Mouse (Mus musculus): ENCODE measurements around the gene Tmem165. TPM values are rescaled to one million over a fixed set of nuclear protein-coding genes. Genes with fewer than 3 reads are reported as not detected.

Gene Tmem165
- polyA plus RNA-seq, 1 experiment from 2014 or later, result 100 TPM

- H3K9ac ChIP-seq (ENCODE audit: low read length), result no peak overlapping the region
- no peak overlapping the region for H3K27ac ChIP-seq (ENCODE audit: low read depth, low read length)
- H3K4me1 ChIP-seq (ENCODE audit: control insufficient read depth, insufficient read depth, low read length), result no peaks in the 10 kb centered on the region
- peaks cover 2% of the 10 kb centered on the region; the same call in 1 of the 2 replicates for H3K36me3 ChIP-seq (ENCODE audit: control insufficient read depth, insufficient read depth, low read length)
- H3K4me2 ChIP-seq, result no peak overlapping the region
- H3K27me3 ChIP-seq (ENCODE audit: control insufficient read depth, insufficient read depth, low read length), result no peaks in the 10 kb centered on the region
- H3K4me3 ChIP-seq (ENCODE audit: low read depth, low read length), result no peak overlapping the region
- ATAC-seq (ENCODE audit: low FRiP score), result no peak
- WGBS, result 93% methylated on average over 6 of the region's 6 CpGs
- DNase-seq (ENCODE audit: low spot score, missing footprints), result peak; percentile 41
- H3K9me3 ChIP-seq (ENCODE audit: control insufficient read depth, low read length), result no peaks in the 10 kb centered on the region
Measured at GRCm38 (mm10) chr5:76194377-76194945, 10.8 kb downstream of the Tmem165 start.

GRCm38 (mm10) chr5:76199346-76199745 is 15.7 kb downstream of the Tmem165 start:
- H3K9ac ChIP-seq (ENCODE audit: low read length), result no peak overlapping the region
- no peak overlapping the region for H3K27ac ChIP-seq (ENCODE audit: low read depth, low read length)
- no peak overlapping the region for H3K4me2 ChIP-seq
- no peaks in the 10 kb centered on the region for H3K9me3 ChIP-seq (ENCODE audit: control insufficient read depth, low read length)
- ATAC-seq (ENCODE audit: low FRiP score) (no peak), DNase-seq (ENCODE audit: low spot score, missing footprints) (peak; percentile 64)
- no peaks in the 10 kb centered on the region for H3K27me3 ChIP-seq (ENCODE audit: control insufficient read depth, insufficient read depth, low read length)
- H3K36me3 ChIP-seq (ENCODE audit: control insufficient read depth, insufficient read depth, low read length), result peaks cover 11% of the 10 kb centered on the region
- no peaks in the 10 kb centered on the region for H3K4me1 ChIP-seq (ENCODE audit: control insufficient read depth, insufficient read depth, low read length)
- 95% methylated on average over 13 of the region's 13 CpGs for WGBS
- no peak overlapping the region for H3K4me3 ChIP-seq (ENCODE audit: low read depth, low read length)

GRCm38 (mm10) chr5:76203171-76203570 is 19.5 kb downstream of the Tmem165 start:
- peaks cover 26% of the 10 kb centered on the region for H3K36me3 ChIP-seq (ENCODE audit: control insufficient read depth, insufficient read depth, low read length)
- no peak overlapping the region for H3K27ac ChIP-seq (ENCODE audit: low read depth, low read length)
- no peak overlapping the region for H3K4me2 ChIP-seq
- no peaks in the 10 kb centered on the region for H3K9me3 ChIP-seq (ENCODE audit: control insufficient read depth, low read length)
- no peak overlapping the region for H3K9ac ChIP-seq (ENCODE audit: low read length)
- no peak for ATAC-seq (ENCODE audit: low FRiP score)
- no peaks in the 10 kb centered on the region for H3K4me1 ChIP-seq (ENCODE audit: control insufficient read depth, insufficient read depth, low read length)
- DNase-seq (ENCODE audit: low spot score, missing footprints), result peak; percentile 71
- H3K4me3 ChIP-seq (ENCODE audit: low read depth, low read length), result no peak overlapping the region
- no peaks in the 10 kb centered on the region for H3K27me3 ChIP-seq (ENCODE audit: control insufficient read depth, insufficient read depth, low read length)
- WGBS, result 92% methylated on average over 3 of the region's 3 CpGs

GRCm38 (mm10) chr5:76205886-76206285 is 22.2 kb downstream of the Tmem165 start:
- H3K4me3 ChIP-seq (ENCODE audit: low read depth, low read length), result no peak overlapping the region
- DNase-seq (ENCODE audit: low spot score, missing footprints) (peak; percentile 26), ATAC-seq (ENCODE audit: low FRiP score) (no peak)
- H3K36me3 ChIP-seq (ENCODE audit: control insufficient read depth, insufficient read depth, low read length), result peaks cover 26% of the 10 kb centered on the region
- no peak overlapping the region for H3K4me2 ChIP-seq
- WGBS, result 88% methylated on average over 2 of the region's 2 CpGs
- no peaks in the 10 kb centered on the region for H3K4me1 ChIP-seq (ENCODE audit: control insufficient read depth, insufficient read depth, low read length)
- no peak overlapping the region for H3K9ac ChIP-seq (ENCODE audit: low read length)
- no peaks in the 10 kb centered on the region for H3K27me3 ChIP-seq (ENCODE audit: control insufficient read depth, insufficient read depth, low read length)
- no peak overlapping the region for H3K27ac ChIP-seq (ENCODE audit: low read depth, low read length)
- no peaks in the 10 kb centered on the region for H3K9me3 ChIP-seq (ENCODE audit: control insufficient read depth, low read length)

- H3K4me3 ChIP-seq (ENCODE audit: low read depth, low read length), result no peak overlapping the region
- ATAC-seq (ENCODE audit: low FRiP score) (no peak), DNase-seq (ENCODE audit: low spot score, missing footprints) (peak; percentile 79)
- 96% methylated on average over 5 of the region's 5 CpGs for WGBS
- no peak overlapping the region for H3K4me2 ChIP-seq
- no peak overlapping the region for H3K27ac ChIP-seq (ENCODE audit: low read depth, low read length)
- H3K9ac ChIP-seq (ENCODE audit: low read length), result no peak overlapping the region
- H3K9me3 ChIP-seq (ENCODE audit: control insufficient read depth, low read length), result no peaks in the 10 kb centered on the region
- H3K4me1 ChIP-seq (ENCODE audit: control insufficient read depth, insufficient read depth, low read length), result no peaks in the 10 kb centered on the region
- no peaks in the 10 kb centered on the region for H3K27me3 ChIP-seq (ENCODE audit: control insufficient read depth, insufficient read depth, low read length)
- H3K36me3 ChIP-seq (ENCODE audit: control insufficient read depth, insufficient read depth, low read length), result peaks cover 21% of the 10 kb centered on the region
Measured at GRCm38 (mm10) chr5:76208066-76208465, 24.4 kb downstream of the Tmem165 start.

- DNase-seq (ENCODE audit: low spot score, missing footprints), result peak; percentile 47
- no peak overlapping the region for H3K4me2 ChIP-seq
- no peak for ATAC-seq (ENCODE audit: low FRiP score)
- no peaks in the 10 kb centered on the region for H3K27me3 ChIP-seq (ENCODE audit: control insufficient read depth, insufficient read depth, low read length)
- H3K4me1 ChIP-seq (ENCODE audit: control insufficient read depth, insufficient read depth, low read length), result no peaks in the 10 kb centered on the region
- H3K36me3 ChIP-seq (ENCODE audit: control insufficient read depth, insufficient read depth, low read length), result no peaks in the 10 kb centered on the region
- H3K9ac ChIP-seq (ENCODE audit: low read length), result no peak overlapping the region
- WGBS, result 85% methylated on average over 6 of the region's 6 CpGs
- no peak overlapping the region for H3K27ac ChIP-seq (ENCODE audit: low read depth, low read length)
- no peak overlapping the region for H3K4me3 ChIP-seq (ENCODE audit: low read depth, low read length)
- H3K9me3 ChIP-seq (ENCODE audit: control insufficient read depth, low read length), result no peaks in the 10 kb centered on the region
Measured at GRCm38 (mm10) chr5:76216691-76217090, 33.0 kb downstream of the Tmem165 start.

GRCm38 (mm10) chr5:76231171-76231855 is 47.6 kb downstream of the Tmem165 start:
- 89% methylated on average over 13 of the region's 13 CpGs for WGBS
- no peak for ATAC-seq (ENCODE audit: low FRiP score)

GRCm38 (mm10) chr5:76243274-76243673 is 59.6 kb downstream of the Tmem165 start:
- WGBS, result 88% methylated on average over 3 of the region's 3 CpGs
- Histone ChIP-seq H3K27ac (ENCODE audit: low read depth, low read length) (no peak overlapping the region), H3K4me3 (ENCODE audit: low read depth, low read length) (no peak overlapping the region), H3K9ac (ENCODE audit: low read length) (no peak overlapping the region), H3K36me3 (ENCODE audit: control insufficient read depth, insufficient read depth, low read length) (no peaks in the 10 kb centered on the region; the same call in 1 of the 2 replicates), H3K9me3 (ENCODE audit: control insufficient read depth, low read length) (no peaks in the 10 kb centered on the region), H3K4me1 (ENCODE audit: control insufficient read depth, insufficient read depth, low read length) (no peaks in the 10 kb centered on the region), H3K27me3 (ENCODE audit: control insufficient read depth, insufficient read depth, low read length) (no peaks in the 10 kb centered on the region), H3K4me2 (no peak overlapping the region)
- ATAC-seq (ENCODE audit: low FRiP score) (no peak), DNase-seq (ENCODE audit: low spot score, missing footprints) (no peak)

More at GRCm38 (mm10) chr5:76231171-76231855, 47.6 kb downstream of the Tmem165 start:
- H3K9me3 ChIP-seq (ENCODE audit: control insufficient read depth, low read length), result no peaks in the 10 kb centered on the region
- no peak overlapping the region for H3K9ac ChIP-seq (ENCODE audit: low read length)
- H3K4me1 ChIP-seq (ENCODE audit: control insufficient read depth, insufficient read depth, low read length), result no peaks in the 10 kb centered on the region
- H3K4me3 ChIP-seq (ENCODE audit: low read depth, low read length), result no peak overlapping the region
- H3K36me3 ChIP-seq (ENCODE audit: control insufficient read depth, insufficient read depth, low read length), result peaks cover 10% of the 10 kb centered on the region; the same call in 1 of the 2 replicates
- H3K27ac ChIP-seq (ENCODE audit: low read depth, low read length), result no peak overlapping the region
- no peaks in the 10 kb centered on the region for H3K27me3 ChIP-seq (ENCODE audit: control insufficient read depth, insufficient read depth, low read length)
- no peak overlapping the region for H3K4me2 ChIP-seq
- no peak for DNase-seq (ENCODE audit: low spot score, missing footprints)

GRCm38 (mm10) chr5:76243929-76244328 is 60.2 kb downstream of the Tmem165 start:
- DNase-seq (ENCODE audit: low spot score, missing footprints) (no peak), ATAC-seq (ENCODE audit: low FRiP score) (no peak)
- H3K4me1 ChIP-seq (ENCODE audit: control insufficient read depth, insufficient read depth, low read length), result no peaks in the 10 kb centered on the region
- WGBS, result 93% methylated on average over 4 of the region's 4 CpGs
- H3K4me3 ChIP-seq (ENCODE audit: low read depth, low read length), result no peak overlapping the region
- H3K27me3 ChIP-seq (ENCODE audit: control insufficient read depth, insufficient read depth, low read length), result no peaks in the 10 kb centered on the region
- no peak overlapping the region for H3K9ac ChIP-seq (ENCODE audit: low read length)
- H3K36me3 ChIP-seq (ENCODE audit: control insufficient read depth, insufficient read depth, low read length), result no peaks in the 10 kb centered on the region; the same call in 1 of the 2 replicates
- no peak overlapping the region for H3K4me2 ChIP-seq
- no peak overlapping the region for H3K27ac ChIP-seq (ENCODE audit: low read depth, low read length)
- H3K9me3 ChIP-seq (ENCODE audit: control insufficient read depth, low read length), result no peaks in the 10 kb centered on the region
